Mouse (Mus musculus) neural tube, embryonic 14.5 days (tissue): ENCODE measurements at regions not wholly inside any gene's neighbourhood (a gene's known extent, or its start where the extent isn't known, plus 50 kb on each side); places are given as distances from the start of the nearest gene placed in this dataset.

Experiments
- ATAC-seq: fragments of 200-750 bp; cut with Nextera tagmentation; 2 replicates; pipeline ENCODE4 v1.8.0; 2017; ENCODE audit warnings: low read depth, mild to moderate bottlenecking, moderate TSS enrichment, moderate library complexity
- H3K27ac ChIP-seq: fragments of 300-500 bp; sonication (generic); 2 replicates; pipeline ENCODE4 v1.5.1; 2014; ENCODE audit warnings: low read depth, mild to moderate bottlenecking, control low read depth, low read length, moderate library complexity, mixed read lengths
- H3K27me3 ChIP-seq: fragments of 300-500 bp; sonication (generic); 2 replicates; pipeline ENCODE4 v1.6.1; 2014; ENCODE audit warnings: low read length; ENCODE audit not compliant: control insufficient read depth, insufficient read depth
- H3K36me3 ChIP-seq: fragments of 300-500 bp; sonication (generic); 2 replicates; pipeline ENCODE4 v1.6.1; 2014; ENCODE audit warnings: low read length, mixed read lengths; ENCODE audit not compliant: control insufficient read depth, insufficient read depth
- H3K4me1 ChIP-seq: fragments of 300-500 bp; sonication (generic); 2 replicates; pipeline ENCODE4 v1.6.1; 2014; ENCODE audit warnings: low read length; ENCODE audit not compliant: control insufficient read depth, insufficient read depth
- H3K4me2 ChIP-seq: fragments of 300-500 bp; sonication (generic); 2 replicates; pipeline ENCODE4 v1.6.1; 2014; ENCODE audit warnings: mild to moderate bottlenecking, low read depth, low read length, control low read depth
- H3K4me3 ChIP-seq: fragments of 300-500 bp; sonication (generic); 2 replicates; pipeline ENCODE4 v1.5.1; 2014; ENCODE audit warnings: low read depth, low read length, control low read depth, mixed read lengths
- H3K9ac ChIP-seq: fragments of 300-500 bp; sonication (generic); replicated peaks from 2 replicates; pipeline ENCODE4 v1.6.1; 2014; ENCODE audit warnings: low read depth, mild to moderate bottlenecking, control low read depth, low read length, mixed read lengths
- H3K9me3 ChIP-seq: fragments of 300-500 bp; sonication (generic); 2 replicates; pipeline ENCODE4 v1.6.1; 2016; ENCODE audit warnings: low read length; ENCODE audit not compliant: control insufficient read depth
- WGBS: fragments of 180-500 bp; shearing (Covaris S2); extraction: QIAGEN DNeasy Blood & Tissue Kit; methylation state at CpG from one replicate; pipeline ENCODE4 v1.1.7; 2014; 5-methylcytosine and 5-hydroxymethylcytosine counted together

- H3K27me3 ChIP-seq, result no peaks in the 10 kb centered on the region
- ATAC-seq, result no peak
- no peaks in the 10 kb centered on the region for H3K4me1 ChIP-seq
- no peaks in the 10 kb centered on the region for H3K9me3 ChIP-seq
- H3K36me3 ChIP-seq, result no peaks in the 10 kb centered on the region
- no peak overlapping the region for H3K4me2 ChIP-seq
- no peak overlapping the region for H3K4me3 ChIP-seq
- H3K9ac ChIP-seq, result no peak overlapping the region
- H3K27ac ChIP-seq, result no peak overlapping the region
These were observed 95.3 kb upstream of the Tpm1 start for GRCm38 (mm10) chr9:67144511-67144910.

- WGBS, result 68% methylated on average over 7 of the region's 7 CpGs
- 0 out of 2 replicates have a peak, but pooled peaks have one; percentile 21 for ATAC-seq
- no peak overlapping the region for H3K27ac ChIP-seq
These were observed 91.2 kb upstream of the Tpm1 start for GRCm38 (mm10) chr9:67140319-67140887.

GRCm38 (mm10) chr9:67137681-67138080 lies 88.5 kb upstream of the Tpm1 start:
- Histone ChIP-seq H3K27me3 (no peaks in the 10 kb centered on the region), H3K4me1 (no peaks in the 10 kb centered on the region), H3K4me3 (no peak overlapping the region), H3K4me2 (no peak overlapping the region), H3K9ac (no peak overlapping the region), H3K9me3 (no peaks in the 10 kb centered on the region), H3K36me3 (no peaks in the 10 kb centered on the region), H3K27ac (no peak overlapping the region)
- 51% methylated on average over 5 of the region's 5 CpGs for WGBS
- no peak for ATAC-seq

More at GRCm38 (mm10) chr9:67140319-67140887, 91.2 kb upstream of the Tpm1 start:
- H3K36me3 ChIP-seq, result no peaks in the 10 kb centered on the region
- H3K4me3 ChIP-seq, result no peak overlapping the region
- no peaks in the 10 kb centered on the region for H3K27me3 ChIP-seq
- H3K4me1 ChIP-seq, result no peaks in the 10 kb centered on the region
- H3K4me2 ChIP-seq, result no peak overlapping the region
- no peak overlapping the region for H3K9ac ChIP-seq
- no peaks in the 10 kb centered on the region for H3K9me3 ChIP-seq

- Histone ChIP-seq H3K27ac (no peak overlapping the region), H3K27me3 (no peaks in the 10 kb centered on the region), H3K4me1 (no peaks in the 10 kb centered on the region), H3K9ac (no peak overlapping the region), H3K4me2 (no peak overlapping the region), H3K36me3 (no peaks in the 10 kb centered on the region), H3K4me3 (no peak overlapping the region), H3K9me3 (no peaks in the 10 kb centered on the region)
- no peak for ATAC-seq
- WGBS, result 52% methylated on average over 4 of the region's 4 CpGs
These were observed 87.9 kb upstream of the Tpm1 start for GRCm38 (mm10) chr9:67137141-67137540.

DNA sequence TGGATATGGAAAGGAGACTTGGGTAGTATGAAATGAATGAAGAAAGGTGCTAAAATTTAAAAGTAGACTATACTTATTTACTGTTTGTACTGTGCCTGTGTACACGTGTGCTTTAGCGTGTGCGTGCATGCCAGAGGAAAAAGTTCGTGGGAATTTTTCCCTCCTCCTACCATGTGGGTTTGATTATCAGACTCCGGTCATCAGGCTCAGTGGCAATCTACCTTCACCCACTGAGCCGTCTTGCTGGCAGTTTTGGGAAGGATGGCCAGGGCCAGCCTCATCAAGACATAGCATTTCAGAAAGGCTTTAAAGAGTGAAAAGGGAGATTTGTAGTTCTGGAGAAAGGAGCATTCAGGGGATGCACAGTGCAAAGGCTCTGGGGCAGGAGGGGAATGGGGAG lies 87.0 kb upstream of the Tpm1 start:
- Histone ChIP-seq H3K9ac (no peak overlapping the region), H3K36me3 (no peaks in the 10 kb centered on the region), H3K4me1 (no peaks in the 10 kb centered on the region), H3K4me2 (no peak overlapping the region), H3K9me3 (no peaks in the 10 kb centered on the region), H3K4me3 (no peak overlapping the region), H3K27me3 (no peaks in the 10 kb centered on the region), H3K27ac (no peak overlapping the region)
- no peak for ATAC-seq
- 87% methylated on average over 6 of the region's 6 CpGs for whole genome bisulfite sequencing

DNA sequence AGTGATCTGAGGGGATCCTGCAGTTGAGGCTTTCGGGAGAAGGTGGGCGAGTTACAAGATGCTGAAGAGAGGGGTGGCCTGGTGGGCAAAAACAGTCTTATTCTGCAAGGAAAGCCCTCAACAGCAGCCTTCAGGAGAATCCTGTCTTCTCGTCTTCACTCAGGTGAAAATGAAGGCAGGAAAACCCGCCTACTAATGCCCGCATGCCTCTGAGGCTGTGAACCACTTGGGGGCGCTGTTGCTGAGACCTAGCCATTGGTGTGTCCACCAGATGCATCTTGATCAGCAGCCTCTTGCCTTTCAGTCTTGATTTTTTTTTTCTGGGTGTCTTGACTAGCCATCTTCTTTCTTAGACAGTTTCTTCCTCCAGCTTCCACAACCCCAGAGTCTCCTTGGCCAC lies 85.2 kb upstream of the Tpm1 start:
- no peak overlapping the region for H3K27ac ChIP-seq
- H3K4me3 ChIP-seq, result no peak overlapping the region
- no peak overlapping the region for H3K4me2 ChIP-seq
- no peaks in the 10 kb centered on the region for H3K4me1 ChIP-seq
- H3K9me3 ChIP-seq, result no peaks in the 10 kb centered on the region
- 73% methylated on average over 6 of the region's 6 CpGs for WGBS
- no peaks in the 10 kb centered on the region for H3K27me3 ChIP-seq
- H3K36me3 ChIP-seq, result no peaks in the 10 kb centered on the region
- no peak overlapping the region for H3K9ac ChIP-seq
- ATAC-seq, result no peak

- Histone ChIP-seq H3K4me3 (no peak overlapping the region), H3K4me2 (no peak overlapping the region), H3K27me3 (no peaks in the 10 kb centered on the region), H3K4me1 (no peaks in the 10 kb centered on the region), H3K36me3 (no peaks in the 10 kb centered on the region), H3K27ac (no peak overlapping the region), H3K9me3 (no peaks in the 10 kb centered on the region), H3K9ac (no peak overlapping the region)
- no peak for ATAC-seq
- 74% methylated on average over 5 of the region's 5 CpGs for WGBS
These were observed 83.2 kb upstream of the Tpm1 start for GRCm38 (mm10) chr9:67132370-67132769.

DNA sequence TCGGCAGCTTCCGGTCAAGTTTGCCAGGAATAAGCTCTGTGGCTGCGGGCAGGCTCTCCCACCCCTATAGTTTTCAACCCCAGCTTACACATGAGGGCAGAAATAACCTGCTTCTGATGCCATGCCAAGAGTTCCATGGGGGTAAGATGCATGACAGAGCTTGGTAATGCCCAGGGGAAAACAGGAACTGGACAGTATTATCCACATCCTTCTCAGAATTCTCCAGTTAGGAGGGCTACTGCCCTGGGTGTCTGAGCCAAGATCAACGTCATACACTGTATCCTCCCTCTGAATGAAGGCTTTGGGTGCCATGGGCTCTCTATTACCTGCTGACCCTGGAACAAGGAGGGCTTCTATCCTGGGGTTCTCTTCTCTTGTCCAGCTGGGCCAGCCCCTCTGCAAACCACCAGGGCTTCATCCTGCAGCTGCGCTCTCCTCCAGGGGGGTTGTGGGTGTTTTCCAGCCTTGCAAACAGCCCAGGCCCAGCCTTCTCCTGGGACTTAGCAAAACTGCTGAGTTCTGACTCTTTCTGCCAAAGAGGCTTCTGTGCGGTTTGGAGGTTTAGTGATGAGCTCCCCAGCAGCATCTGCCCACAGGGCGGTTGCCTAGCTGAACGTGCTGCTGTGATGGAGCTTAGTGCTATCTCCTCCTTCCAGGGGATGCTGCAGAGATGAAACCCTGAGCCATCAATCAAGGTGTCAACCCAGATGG lies 81.7 kb upstream of the Tpm1 start:
- ATAC-seq, result no peak
- H3K4me3 ChIP-seq, result no peak overlapping the region
- H3K27me3 ChIP-seq, result no peaks in the 10 kb centered on the region
- 68% methylated on average over 8 of the region's 8 CpGs for WGBS
- H3K27ac ChIP-seq, result no peak overlapping the region
- no peak overlapping the region for H3K9ac ChIP-seq
- H3K4me2 ChIP-seq, result no peak overlapping the region
- H3K36me3 ChIP-seq, result no peaks in the 10 kb centered on the region
- H3K9me3 ChIP-seq, result no peaks in the 10 kb centered on the region
- no peaks in the 10 kb centered on the region for H3K4me1 ChIP-seq

DNA sequence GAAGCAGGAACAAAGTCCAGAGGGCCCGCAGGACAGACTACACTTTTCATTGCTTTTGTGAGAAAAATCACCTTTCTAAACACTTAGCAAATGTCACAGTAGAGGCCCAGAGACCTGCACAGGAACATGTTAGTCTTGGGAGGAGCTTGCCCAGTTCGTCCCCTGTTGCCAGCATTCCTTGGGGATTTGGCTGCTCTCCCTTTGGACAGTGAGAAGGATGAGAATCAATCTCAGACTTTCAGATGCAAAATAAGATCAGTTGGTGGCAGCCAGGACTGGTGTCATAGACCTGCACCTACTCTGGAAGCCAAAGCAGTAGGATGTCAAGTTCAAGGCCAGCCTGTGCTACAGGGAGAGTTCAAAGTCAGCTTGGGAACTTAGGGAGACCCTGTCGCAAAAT lies 80.7 kb upstream of the Tpm1 start:
- WGBS, result 93% methylated on average over 3 of the region's 3 CpGs
- Histone ChIP-seq H3K4me2 (no peak overlapping the region), H3K9me3 (no peaks in the 10 kb centered on the region), H3K27ac (no peak overlapping the region), H3K4me3 (no peak overlapping the region), H3K36me3 (no peaks in the 10 kb centered on the region), H3K27me3 (no peaks in the 10 kb centered on the region), H3K9ac (no peak overlapping the region), H3K4me1 (no peaks in the 10 kb centered on the region)
- ATAC-seq, result no peak
